Mouse (Mus musculus) neural tube, embryonic 15.5 days (tissue): ENCODE measurements around the gene Trp53rka. TPM values are rescaled to one million over a fixed set of nuclear protein-coding genes. Genes with fewer than 3 reads are reported as not detected.
"Not testable (repeated sequence)": the region's sequence is repeated elsewhere in the genome, so short reads cannot be mapped to it uniquely, and the experiment has no call there.

ENCODE experiments used
- ATAC-seq: fragments of 200-750 bp; cut with Nextera tagmentation; 2 replicates; pipeline ENCODE4 v1.8.0; 2017; ENCODE audit warnings: mild to moderate bottlenecking, moderate TSS enrichment, moderate library complexity; ENCODE audit not compliant: low FRiP score
- H3K27ac ChIP-seq: fragments of 300-500 bp; sonication (generic); replicated peaks from 2 replicates; pipeline ENCODE4 v1.5.1; 2015; ENCODE audit warnings: mild to moderate bottlenecking, inconsistent platforms
- H3K27me3 ChIP-seq: fragments of 300-500 bp; sonication (generic); replicated peaks from 2 replicates; pipeline ENCODE4 v1.6.1; 2015; ENCODE audit warnings: inconsistent platforms
- H3K36me3 ChIP-seq: fragments of 300-500 bp; sonication (generic); 2 replicates; pipeline ENCODE4 v1.6.1; 2015; ENCODE audit warnings: inconsistent platforms
- H3K4me1 ChIP-seq: fragments of 300-500 bp; sonication (generic); 2 replicates; pipeline ENCODE4 v1.6.1; 2015; ENCODE audit warnings: inconsistent platforms
- H3K4me2 ChIP-seq: fragments of 300-500 bp; sonication (generic); 2 replicates; pipeline ENCODE4 v1.6.1; 2015; ENCODE audit warnings: inconsistent platforms, mild to moderate bottlenecking, moderate library complexity
- H3K4me3 ChIP-seq: fragments of 300-500 bp; sonication (generic); replicated peaks from 2 replicates; pipeline ENCODE4 v1.5.1; 2015; ENCODE audit warnings: mild to moderate bottlenecking, inconsistent platforms
- H3K9ac ChIP-seq: fragments of 300-500 bp; sonication (generic); replicated peaks from 2 replicates; pipeline ENCODE4 v1.6.1; 2015; ENCODE audit warnings: mild to moderate bottlenecking, inconsistent platforms
- H3K9me3 ChIP-seq: fragments of 300-500 bp; sonication (generic); replicated peaks from 2 replicates; pipeline ENCODE4 v1.6.1; 2016; ENCODE audit warnings: inconsistent platforms
- WGBS: fragments of 180-500 bp; shearing (Covaris S2); methylation state at CpG from one replicate; pipeline ENCODE4 v1.1.7; 2015; ENCODE audit warnings: mixed read lengths; 5-methylcytosine and 5-hydroxymethylcytosine counted together
- polyA plus RNA-seq: library from polyadenylated mRNA; unstranded; fragments of >200 nt; fragmentation: Nextera tagmentation; extraction: Ambion mirVana; gene quantifications from 2 replicates; pipeline ENCODE4 v1.2.1, GENCODE M21; 2015

Gene Trp53rka
- polyA plus RNA-seq: 34.0 and 35.5 TPM in 2 replicates

DNA sequence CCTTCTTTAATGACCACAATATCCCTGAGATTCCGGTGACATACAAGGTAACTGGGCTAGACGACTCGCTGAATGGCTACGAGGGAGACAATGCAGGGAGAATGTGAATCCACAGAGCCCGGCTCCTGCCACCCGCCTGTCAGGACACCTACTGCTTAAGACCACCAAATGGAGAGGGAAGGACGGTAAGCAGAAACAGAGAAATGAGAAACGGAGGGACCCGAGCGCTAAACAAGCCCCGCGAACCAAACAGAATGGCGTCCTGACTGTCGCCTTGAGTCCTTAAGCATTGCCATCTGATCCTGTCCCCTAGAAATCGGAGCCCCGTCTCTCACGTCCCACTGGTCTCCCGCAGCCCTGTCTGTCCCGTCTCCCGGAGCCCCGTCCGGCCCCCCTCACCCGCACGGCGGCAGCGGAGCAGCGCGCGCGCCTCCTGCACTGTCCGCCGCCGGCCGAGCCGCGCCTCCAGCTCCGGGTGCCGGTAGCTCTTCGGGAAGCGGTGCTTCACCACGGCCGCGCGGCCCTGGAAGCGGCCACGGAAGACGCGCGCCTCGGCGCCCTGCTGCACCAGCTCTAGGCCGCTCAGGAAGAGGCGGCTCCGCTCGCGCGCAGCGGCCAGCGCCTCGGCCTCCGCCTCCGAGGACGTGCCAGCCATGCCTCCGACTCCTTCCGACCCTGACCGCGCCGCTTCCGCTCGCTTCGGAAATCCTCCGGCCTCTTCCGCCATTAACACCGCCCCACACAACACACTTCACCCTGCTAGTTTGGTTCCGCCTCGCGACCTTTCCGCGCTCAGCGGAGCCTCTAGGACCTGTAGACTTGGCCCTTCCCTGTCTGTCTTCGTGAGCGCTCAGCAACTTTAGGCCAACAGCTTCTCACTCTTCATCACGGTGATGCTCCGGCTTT lies at the start of gene Trp53rka:
Trp53rka (minus strand) TSS at position 677 of the 906 bp plus-strand sequence.
- peak within 1 kb of the TSS; percentile 73 for H3K4me3 ChIP-seq
- H3K36me3 ChIP-seq: peaks cover 26% of the 10 kb centered on the region
- H3K27me3 ChIP-seq: no peaks in the 10 kb centered on the region
- H3K4me2 ChIP-seq: peak within 1 kb of the TSS; percentile 80
- H3K4me1 ChIP-seq: peaks cover 18% of the 10 kb centered on the region
- H3K27ac ChIP-seq: peak within 1 kb of the TSS; percentile 84
- peak; percentile 90 for ATAC-seq
- under 1% methylated on average over 84 of the region's 84 CpGs for WGBS
- H3K9ac ChIP-seq: peak within 1 kb of the TSS; percentile 81
- H3K9me3 ChIP-seq: no peaks in the 10 kb centered on the region

- H3K4me1 ChIP-seq: peaks cover 13% of the 10 kb centered on the region
- H3K4me3 ChIP-seq: no peak overlapping the region
- H3K27ac ChIP-seq: no peak overlapping the region
- no peak overlapping the region for H3K4me2 ChIP-seq
- H3K36me3 ChIP-seq: no peaks in the 10 kb centered on the region
- no peak for ATAC-seq
- no peaks in the 10 kb centered on the region for H3K9me3 ChIP-seq
- no peaks in the 10 kb centered on the region for H3K27me3 ChIP-seq
- WGBS: 85% methylated on average over 3 of the region's 3 CpGs
- no peak overlapping the region for H3K9ac ChIP-seq
These were observed 47.9 kb upstream of the Trp53rka start for GRCm38 (mm10) chr2:165540975-165541374.

DNA sequence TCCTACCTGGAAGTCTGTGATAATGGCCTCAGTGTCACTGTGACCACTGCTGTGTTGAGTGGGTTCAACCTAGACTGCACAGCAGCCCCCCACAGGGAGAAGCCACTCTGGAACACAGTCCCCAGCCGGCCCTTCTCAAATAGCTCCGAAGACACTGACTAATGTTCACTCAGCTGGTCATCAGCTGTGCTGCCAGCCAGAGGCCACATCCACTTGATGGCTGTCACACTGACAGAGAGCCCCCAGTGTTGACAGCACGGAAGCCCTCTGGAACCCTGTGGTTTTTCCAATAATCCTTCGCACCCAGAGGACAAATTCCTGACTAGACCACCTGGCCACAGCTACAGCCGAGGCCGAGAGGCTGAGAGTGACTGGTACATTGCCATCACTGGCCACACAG lies 40.7 kb upstream of the Trp53rka start:
- no peak overlapping the region for H3K27ac ChIP-seq
- peaks cover 7% of the 10 kb centered on the region; the same call in 1 of the 2 replicates for H3K4me1 ChIP-seq
- no peaks in the 10 kb centered on the region for H3K27me3 ChIP-seq
- H3K4me2 ChIP-seq: no peak overlapping the region
- no peaks in the 10 kb centered on the region for H3K9me3 ChIP-seq
- no peak for ATAC-seq
- 33% methylated on average over 6 of the region's 6 CpGs for WGBS
- H3K9ac ChIP-seq: no peak overlapping the region
- no peak overlapping the region for H3K4me3 ChIP-seq
- no peaks in the 10 kb centered on the region for H3K36me3 ChIP-seq

DNA sequence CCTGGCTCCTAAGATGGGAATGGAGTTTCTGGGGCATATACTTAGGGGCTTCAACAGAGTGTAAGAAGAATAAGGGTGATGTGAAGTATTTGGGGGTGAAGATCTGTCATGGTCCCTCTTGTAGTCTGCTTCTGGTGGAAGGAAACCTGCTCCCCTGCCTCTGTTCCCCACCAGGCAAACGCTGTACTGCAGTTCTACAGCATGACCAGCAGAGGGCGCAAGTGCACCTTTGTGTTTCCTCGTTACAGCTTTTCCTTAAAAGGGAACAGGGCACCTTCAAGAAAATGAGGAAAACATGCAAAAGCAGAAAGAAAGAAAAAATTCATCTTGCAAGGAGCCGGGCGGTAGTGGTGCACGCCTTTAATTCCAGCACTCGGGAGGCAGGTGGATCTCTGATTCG lies 36.0 kb upstream of the Trp53rka start:
- Histone ChIP-seq H3K4me1 (no peaks in the 10 kb centered on the region; the same call in 1 of the 2 replicates), H3K4me3 (no peak overlapping the region), H3K27me3 (no peaks in the 10 kb centered on the region; the same call in 1 of the 2 replicates), H3K9ac (no peak overlapping the region), H3K36me3 (no peaks in the 10 kb centered on the region), H3K4me2 (no peak overlapping the region), H3K27ac (no peak overlapping the region; the same call in 1 of the 2 replicates), H3K9me3 (no peaks in the 10 kb centered on the region)
- 20% methylated on average over 8 of the region's 8 CpGs for WGBS
- no peak for ATAC-seq

- no peaks in the 10 kb centered on the region; the same call in 1 of the 2 replicates for H3K4me1 ChIP-seq
- no peak overlapping the region for H3K9ac ChIP-seq
- no peaks in the 10 kb centered on the region for H3K9me3 ChIP-seq
- H3K4me2 ChIP-seq: no peak overlapping the region
- H3K4me3 ChIP-seq: no peak overlapping the region
- H3K27me3 ChIP-seq: no peaks in the 10 kb centered on the region; the same call in 1 of the 2 replicates
- ATAC-seq: no peak
- no peaks in the 10 kb centered on the region for H3K36me3 ChIP-seq
- H3K27ac ChIP-seq: no peak overlapping the region
- WGBS: 58% methylated on average over 4 of the region's 4 CpGs
These were observed 32.5 kb upstream of the Trp53rka start for GRCm38 (mm10) chr2:165525609-165526008.

DNA sequence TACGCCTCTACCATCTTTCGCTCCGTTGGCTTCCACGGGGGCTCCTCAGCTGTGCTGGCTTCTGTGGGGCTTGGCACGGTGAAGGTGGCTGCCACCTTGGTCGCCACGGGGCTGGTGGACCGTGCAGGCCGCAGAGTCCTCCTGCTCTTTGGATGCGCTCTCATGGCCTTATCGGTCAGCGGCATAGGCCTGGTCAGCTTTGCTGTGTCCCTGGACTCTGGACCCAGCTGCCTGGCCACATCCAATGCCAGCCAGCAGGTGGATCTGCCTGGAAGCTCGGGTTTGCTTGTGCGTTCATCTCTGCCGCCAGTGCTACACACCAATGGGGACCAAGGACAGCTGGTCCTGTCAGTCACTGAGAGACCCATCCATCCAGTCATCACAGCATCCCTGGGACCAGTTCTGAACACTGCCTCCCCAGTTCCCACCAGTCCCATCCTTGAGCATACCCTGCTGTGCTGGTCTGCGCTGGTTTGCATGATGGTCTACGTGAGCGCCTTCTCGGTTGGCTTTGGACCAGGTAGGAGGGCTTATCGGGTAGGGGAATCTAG lies 22.1 kb upstream of the Trp53rka start:
- Histone ChIP-seq H3K4me2 (no peak overlapping the region), H3K9ac (no peak overlapping the region), H3K36me3 (no peaks in the 10 kb centered on the region), H3K4me1 (peaks cover 22% of the 10 kb centered on the region), H3K27ac (no peak overlapping the region), H3K9me3 (no peaks in the 10 kb centered on the region), H3K4me3 (no peak overlapping the region), H3K27me3 (0 out of 2 replicates have a peak, but pooled peaks cover 4% of the 10 kb centered on the region)
- WGBS: 96% methylated on average over 20 of the region's 20 CpGs
- no peak for ATAC-seq

GRCm38 (mm10) chr2:165512870-165513600 lies 19.9 kb upstream of the Trp53rka start:
- Histone ChIP-seq H3K36me3 (no peaks in the 10 kb centered on the region), H3K4me2 (peak overlapping the region; percentile 17; the same call in 1 of the 2 replicates), H3K27ac (no peak overlapping the region), H3K9ac (0 out of 2 replicates have a peak overlapping the region, but pooled peaks have one; percentile 3), H3K4me1 (peaks cover 22% of the 10 kb centered on the region), H3K9me3 (no peaks in the 10 kb centered on the region), H3K27me3 (0 out of 2 replicates have a peak, but pooled peaks cover 4% of the 10 kb centered on the region), H3K4me3 (no peak overlapping the region)
- no peak for ATAC-seq
- 17% methylated on average over 11 of the region's 11 CpGs for WGBS

GRCm38 (mm10) chr2:165512426-165512825 lies 19.3 kb upstream of the Trp53rka start:
- H3K4me1 ChIP-seq: peaks cover 22% of the 10 kb centered on the region
- no peaks in the 10 kb centered on the region for H3K9me3 ChIP-seq
- H3K36me3 ChIP-seq: no peaks in the 10 kb centered on the region
- H3K27me3 ChIP-seq: 0 out of 2 replicates have a peak, but pooled peaks cover 4% of the 10 kb centered on the region
- H3K4me2 ChIP-seq: no peak overlapping the region
- no peak overlapping the region for H3K9ac ChIP-seq
- WGBS: 8% methylated on average over 7 of the region's 7 CpGs
- H3K27ac ChIP-seq: no peak overlapping the region
- ATAC-seq: no peak
- no peak overlapping the region for H3K4me3 ChIP-seq

GRCm38 (mm10) chr2:165511530-165511929 lies 18.4 kb upstream of the Trp53rka start:
- 83% methylated on average over 4 of the region's 4 CpGs for WGBS
- H3K4me3 ChIP-seq, H3K9ac ChIP-seq, H3K27ac ChIP-seq, H3K27me3 ChIP-seq, H3K4me2 ChIP-seq, ATAC-seq, H3K36me3 ChIP-seq, H3K9me3 ChIP-seq: not testable (repeated sequence)
- peaks cover 22% of the 10 kb centered on the region for H3K4me1 ChIP-seq

DNA sequence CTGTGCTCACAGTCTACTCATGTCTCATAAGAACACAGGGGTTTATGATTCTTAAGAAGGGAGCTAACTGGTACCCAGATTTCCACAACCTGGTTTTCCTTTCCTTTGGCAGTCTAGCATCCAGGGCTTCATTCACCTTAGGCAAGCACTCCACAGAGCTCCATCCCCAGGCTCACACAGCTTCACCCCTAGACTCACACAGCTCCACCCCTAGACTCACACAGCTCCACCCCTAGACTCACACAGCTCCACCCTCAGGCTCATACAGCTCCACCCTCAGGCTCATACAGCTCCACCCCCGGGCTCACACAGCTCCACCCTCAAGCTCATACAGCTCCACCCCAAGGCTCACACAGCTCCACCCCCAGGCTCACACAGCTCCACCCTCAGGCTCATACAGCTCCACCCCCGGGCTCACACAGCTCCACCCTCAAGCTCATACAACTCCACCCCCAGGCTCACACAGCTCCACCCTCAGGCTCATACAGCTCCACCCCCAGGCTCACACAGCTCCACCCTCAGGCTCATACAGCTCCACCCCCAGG lies 17.9 kb upstream of the Trp53rka start:
- not testable (repeated sequence) for H3K4me3 ChIP-seq, H3K9ac ChIP-seq, H3K27me3 ChIP-seq, H3K27ac ChIP-seq, H3K36me3 ChIP-seq, H3K4me2 ChIP-seq, ATAC-seq, H3K9me3 ChIP-seq
- H3K4me1 ChIP-seq: peaks cover 22% of the 10 kb centered on the region
- 78% methylated on average over 2 of the region's 2 CpGs for WGBS

DNA sequence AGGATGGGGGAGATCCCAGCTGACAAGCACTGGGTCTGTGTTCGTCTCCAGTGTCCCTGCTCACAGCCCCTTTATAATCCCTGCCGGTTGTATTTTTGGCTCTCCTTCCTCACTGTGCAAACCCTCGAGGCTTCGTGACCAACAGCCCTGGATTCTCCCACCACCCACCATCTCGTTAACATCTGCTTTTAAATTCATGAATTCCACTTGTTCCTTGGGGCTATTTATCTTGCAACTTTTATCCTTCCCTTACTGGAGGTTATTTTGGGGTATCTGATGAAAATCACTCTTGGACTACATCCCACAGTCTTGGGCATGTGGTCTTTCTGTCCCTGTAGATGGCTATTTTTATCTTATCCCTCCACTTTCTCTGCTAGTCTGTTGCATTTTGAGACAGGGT lies 17.3 kb upstream of the Trp53rka start:
- Histone ChIP-seq H3K4me1 (peaks cover 22% of the 10 kb centered on the region), H3K9me3 (no peaks in the 10 kb centered on the region), H3K36me3 (no peaks in the 10 kb centered on the region), H3K4me2 (no peak overlapping the region), H3K9ac (no peak overlapping the region), H3K4me3 (no peak overlapping the region), H3K27me3 (0 out of 2 replicates have a peak, but pooled peaks cover 4% of the 10 kb centered on the region), H3K27ac (no peak overlapping the region)
- WGBS: 40% methylated on average over 5 of the region's 5 CpGs
- no peak for ATAC-seq
